In the genomic region with DNA sequence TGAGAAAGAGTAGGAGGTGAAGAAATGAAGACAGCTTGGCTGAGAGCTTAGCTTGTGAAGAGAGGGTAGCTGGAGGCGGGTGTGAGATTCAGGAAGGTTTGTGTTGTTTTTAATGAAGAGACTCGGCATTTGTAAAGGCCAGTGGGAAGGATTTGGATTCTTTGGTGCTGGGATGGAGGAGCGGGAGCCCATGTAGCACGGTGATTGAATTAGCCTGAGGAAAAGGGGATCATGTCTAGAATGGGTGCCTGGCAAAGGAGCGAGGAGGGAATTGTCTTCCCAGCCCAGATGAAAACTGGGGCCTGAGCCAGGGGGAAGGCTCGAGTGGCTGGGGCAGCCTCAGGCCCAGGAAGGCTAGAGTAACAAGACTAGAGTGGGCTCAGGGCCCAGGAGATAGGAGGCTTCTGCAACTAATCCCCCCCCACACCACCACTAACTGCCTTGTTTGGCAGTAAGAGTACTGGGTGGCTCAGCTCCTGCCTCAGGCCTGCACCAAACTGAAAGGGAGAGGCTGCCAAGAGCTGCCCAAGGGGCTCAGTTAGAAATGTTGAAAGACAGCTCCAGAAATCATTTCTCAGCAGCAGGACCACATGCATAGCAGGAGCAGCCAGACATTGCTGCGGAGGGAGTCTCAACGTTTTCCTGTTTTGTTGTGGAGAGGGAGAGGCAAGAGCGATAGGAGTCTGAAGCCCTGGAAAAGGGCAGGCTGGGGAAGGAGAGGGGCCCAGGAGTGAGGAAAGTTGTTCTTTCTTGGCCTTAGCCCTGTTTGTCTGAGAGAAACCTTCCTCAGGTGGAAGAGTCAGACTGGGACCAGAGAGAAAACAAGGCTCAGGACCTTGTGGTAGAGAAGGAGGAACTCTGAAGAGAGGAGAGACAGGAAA, we compare ENCODE assay signal across 9 mouse cellular contexts. TPM values are rescaled to one million over a fixed set of nuclear protein-coding genes. Genes with fewer than 3 reads are reported as not detected.
DNase-seq lines count a peak whose midpoint lies in the region; ATAC-seq and TF ChIP-seq lines count a peak whose summit lies in the region.
"Had no signal": no experiment of that assay in that cellular context is flagged by ENCODE, and none has a peak within 500 bp of the region (broad histone marks: within the 10 kb centered on the region; RNA-seq: fewer than 3 reads in every experiment).

No protein-coding gene starts in this region.

- H3K9me3 ChIP-seq in stomach, embryonic 16.5 days (replicated peaks; ENCODE audit: control insufficient read depth, low read length) = no peaks in the 10 kb centered on the region
- H3K9me3 ChIP-seq: megakaryocyte, embryonic 14.5 days had no signal

- peaks cover 20% of the 10 kb centered on the region for H3K4me1 ChIP-seq in heart, adult 2 months (ENCODE audit: control insufficient read depth, insufficient read depth, low read length)
- peaks cover 31% of the 10 kb centered on the region for H3K4me1 ChIP-seq in stomach, embryonic 16.5 days (ENCODE audit: control insufficient read depth, insufficient read depth, low read length)

- no peak for TF ChIP-seq CTCF in heart, adult 2 months (IDR thresholded peaks at IDR 0.05)

- peak overlapping the region; percentile 22 for H3K9ac ChIP-seq in heart, adult 2 months (ENCODE audit: low read depth, low read length)
- H3K9ac ChIP-seq in stomach, embryonic 16.5 days (ENCODE audit: low read length) = peak overlapping the region; percentile 57

- no peaks in the 10 kb centered on the region for H3K79me2 ChIP-seq in heart, adult 2 months (replicated peaks; ENCODE audit: control insufficient read depth, insufficient read depth, low read length)

- peak overlapping the region; percentile 67 for H3K27ac ChIP-seq in heart, adult 2 months
- peak overlapping the region; percentile 92 for H3K27ac ChIP-seq in stomach, embryonic 16.5 days (ENCODE audit: low read length)

- peak; percentile 31 for DNase-seq in adrenal gland, adult 2 months
- no peak for DNase-seq in adrenal gland, postnatal 4 days (ENCODE audit: low spot score in 2 of 2)
- peak; percentile 57 for DNase-seq in adipocyte (ENCODE audit: low spot score)
- DNase-seq in heart, adult 2 months = peak; percentile 68 to 80
- peak; percentile 58 for DNase-seq in kidney, postnatal 10 days
- peak; percentile 30 for DNase-seq in lung, postnatal 14 days

- no peak for TF ChIP-seq EP300 in heart, adult 2 months (IDR thresholded peaks at IDR 0.05; ENCODE audit: insufficient read depth, low read depth, low read length)

- peak; percentile 80; the same call in 1 of the 2 replicates for ATAC-seq in stomach, embryonic 16.5 days (ENCODE audit: insufficient read depth, low FRiP score)
- no peak for ATAC-seq in erythroid progenitor cell, adult 5-6 weeks (replicated peaks; ENCODE audit: low FRiP score, poor library complexity, severe bottlenecking)

- no peaks in the 10 kb centered on the region for H3K27me3 ChIP-seq in heart, adult 2 months (ENCODE audit: control insufficient read depth, insufficient read depth, low read length)
- no peaks in the 10 kb centered on the region for H3K27me3 ChIP-seq in stomach, embryonic 16.5 days (ENCODE audit: control insufficient read depth, insufficient read depth, low read length)

- intact Hi-C loops in heart, adult 2 months (cut with DNase I) = no loop called here

- no peak for TF ChIP-seq POLR2A in heart, adult 2 months (IDR thresholded peaks at IDR 0.05; ENCODE audit: insufficient read depth, low read depth, low read length)

- no peaks in the 10 kb centered on the region for H3K36me3 ChIP-seq in heart, adult 2 months (ENCODE audit: control insufficient read depth, insufficient read depth, low read length)
- 0 out of 2 replicates have a peak, but pooled peaks cover 4% of the 10 kb centered on the region for H3K36me3 ChIP-seq in stomach, embryonic 16.5 days (ENCODE audit: control insufficient read depth, insufficient read depth, low read length)

- WGBS in heart, adult 2 months = 30% methylated on average over 9 of the region's 9 CpGs
- 37% methylated on average over 9 of the region's 9 CpGs for WGBS in stomach, embryonic 16.5 days

- no peak overlapping the region for H3K4me3 ChIP-seq in heart, adult 2 months
- no peak overlapping the region for H3K4me3 ChIP-seq in stomach, embryonic 16.5 days (replicated peaks; ENCODE audit: low read length)
- H3K4me3 ChIP-seq: megakaryocyte, embryonic 14.5 days had no signal

- H3K4me2 ChIP-seq in stomach, embryonic 16.5 days (ENCODE audit: low read depth, low read length) = peak overlapping the region; percentile 11; the same call in 1 of the 2 replicates

RNA-seq across cellular contexts. Expression of gene Bace1, which starts 11.4 kb away (rescaled TPM):
- 10 to 100 TPM; 22.0 to 27.6 TPM for total RNA-seq in adrenal gland, adult 2 months (2021)
- polyA plus RNA-seq in adrenal gland, adult 2 months (2012; rRNA removed) = 22.9 and 28.7 TPM in 2 replicates
- 10 to 100 TPM; 34.1 to 36.0 TPM for total RNA-seq in adrenal gland, postnatal 4 days (2021)
- 10 to 100 TPM; 29.5 to 30.6 TPM for total RNA-seq in heart, adult 2 months (2021)
- polyA plus RNA-seq in heart, adult 2 months (2012; rRNA removed) = 22.7 and 25.3 TPM in 2 replicates
- 23.2 and 24.1 TPM in 2 replicates for polyA plus RNA-seq in stomach, embryonic 16.5 days (2015; fragmentation: Nextera tagmentation; extraction: Ambion mirVana)
- 3.8 and 4.3 TPM in 2 replicates for total RNA-seq in erythroid progenitor cell, adult 5-6 weeks (2015; ENCODE audit: low replicate concordance)
- 1.5 and 2.2 TPM in 2 replicates for total RNA-seq in erythroid progenitor cell, adult 5-6 weeks (2017; ENCODE audit: low replicate concordance)

RNA-seq across cellular contexts. Expression of gene Cep164, which starts 21.3 kb away (rescaled TPM):
- total RNA-seq in adrenal gland, adult 2 months (2021) = 10 to 100 TPM; 15.0 to 18.8 TPM
- polyA plus RNA-seq in adrenal gland, adult 2 months (2012; rRNA removed) = 23.4 and 28.1 TPM in 2 replicates
- total RNA-seq in adrenal gland, postnatal 4 days (2021) = 10 to 100 TPM; 26.7 to 30.9 TPM
- 1 to 10 TPM; 6.0 to 6.2 TPM for total RNA-seq in heart, adult 2 months (2021)
- 6.0 and 7.4 TPM in 2 replicates for polyA plus RNA-seq in heart, adult 2 months (2012; rRNA removed)
- polyA plus RNA-seq in stomach, embryonic 16.5 days (2015; fragmentation: Nextera tagmentation; extraction: Ambion mirVana) = 19.6 and 21.1 TPM in 2 replicates
- total RNA-seq in erythroid progenitor cell, adult 5-6 weeks (2015; ENCODE audit: low replicate concordance) = 31.4 and 47.4 TPM in 2 replicates
- total RNA-seq in erythroid progenitor cell, adult 5-6 weeks (2017; ENCODE audit: low replicate concordance) = 39.9 and 50.2 TPM in 2 replicates

RNA-seq across cellular contexts. Expression of gene Pcsk7, which starts 56.5 kb away (rescaled TPM):
- 10 to 100 TPM; 20.8 to 30.0 TPM for total RNA-seq in adrenal gland, adult 2 months (2021)
- 18.4 and 28.0 TPM in 2 replicates for polyA plus RNA-seq in adrenal gland, adult 2 months (2012; rRNA removed)
- 10 to 100 TPM; 31.3 to 35.6 TPM for total RNA-seq in adrenal gland, postnatal 4 days (2021)
- 10 to 100 TPM; 12.2 to 13.9 TPM for total RNA-seq in heart, adult 2 months (2021)
- 18.4 and 26.8 TPM in 2 replicates for polyA plus RNA-seq in heart, adult 2 months (2012; rRNA removed)
- 25.3 and 26.9 TPM in 2 replicates for polyA plus RNA-seq in stomach, embryonic 16.5 days (2015; fragmentation: Nextera tagmentation; extraction: Ambion mirVana)
- 7.6 and 13.4 TPM in 2 replicates for total RNA-seq in erythroid progenitor cell, adult 5-6 weeks (2015; ENCODE audit: low replicate concordance)
- 10.1 and 12.5 TPM in 2 replicates for total RNA-seq in erythroid progenitor cell, adult 5-6 weeks (2017; ENCODE audit: low replicate concordance)

RNA-seq across cellular contexts. Expression of gene Rnf214, which starts 56.9 kb away (rescaled TPM):
- 10 to 100 TPM; 37.4 to 48.5 TPM for total RNA-seq in adrenal gland, adult 2 months (2021)
- 15.8 and 17.6 TPM in 2 replicates for polyA plus RNA-seq in adrenal gland, adult 2 months (2012; rRNA removed)
- total RNA-seq in adrenal gland, postnatal 4 days (2021) = 10 to 100 TPM; 53.9 to 58.1 TPM
- total RNA-seq in heart, adult 2 months (2021) = 10 to 100 TPM; 31.8 to 37.1 TPM
- polyA plus RNA-seq in heart, adult 2 months (2012; rRNA removed) = 12.5 and 21.8 TPM in 2 replicates
- 34.5 and 39.8 TPM in 2 replicates for polyA plus RNA-seq in stomach, embryonic 16.5 days (2015; fragmentation: Nextera tagmentation; extraction: Ambion mirVana)
- 11.5 and 28.9 TPM in 2 replicates for total RNA-seq in erythroid progenitor cell, adult 5-6 weeks (2015; ENCODE audit: low replicate concordance)
- total RNA-seq in erythroid progenitor cell, adult 5-6 weeks (2017; ENCODE audit: low replicate concordance) = 71.4 and 81.8 TPM in 2 replicates

Comparison
In these comparisons a context has a peak if more than half of its experiments do, and no peak if none do; other contexts are left out.
1. DNase-seq: peak in adrenal gland, adult 2 months (single experiment), adipocyte (single experiment), heart, adult 2 months (2 of 2), kidney, postnatal 10 days (single experiment) and lung, postnatal 14 days (single experiment); none in adrenal gland, postnatal 4 days (0 of 2).
2. RNA of gene Bace1, which starts 11.4 kb away (total RNA-seq): 34.1 to 36.0 TPM in adrenal gland, postnatal 4 days, 29.5 to 30.6 TPM in heart, adult 2 months and 22.0 to 27.6 TPM in adrenal gland, adult 2 months; 1.5 to 4.3 TPM in erythroid progenitor cell, adult 5-6 weeks; every median in the first group is over 4 times any median in the second.